Mouse (Mus musculus): Measurements from ENCODE around the gene 2310034G01Rik. TPM values are rescaled to one million over a fixed set of nuclear protein-coding genes. Genes with fewer than 3 reads are reported as not detected.

The 2310034G01Rik gene
- polyA plus RNA-seq, 1 experiment from 2014 or later, result 1.3 TPM

GRCm38 (mm10) chr19:46305432-46306267, 44.5 kb downstream of the 2310034G01Rik start:
- ATAC-seq, result peak; percentile 67
- Histone ChIP-seq H3K4me1 (replicated peaks; ENCODE audit: control insufficient read depth, insufficient read depth, low read length) (0 out of 2 replicates have a peak, but pooled peaks cover 7% of the 10 kb centered on the region), H3K9me3 (ENCODE audit: control insufficient read depth) (no peaks in the 10 kb centered on the region), H3K9ac (ENCODE audit: low read depth, low read length) (peak overlapping the region; percentile 54), H3K4me3 (ENCODE audit: low read depth, low read length) (peak overlapping the region; percentile 59), H3K4me2 (replicated peaks; ENCODE audit: low read depth) (peak overlapping the region; percentile 95), H3K27ac (ENCODE audit: low read depth, low read length) (peak overlapping the region; percentile 80), H3K27me3 (replicated peaks; ENCODE audit: control insufficient read depth, insufficient read depth, low read length) (no peaks in the 10 kb centered on the region), H3K36me3 (ENCODE audit: control insufficient read depth, insufficient read depth) (peaks cover 22% of the 10 kb centered on the region; the same call in 1 of the 2 replicates)
- peak; percentile 13; the same call in 1 of the 2 replicates for TF ChIP-seq CTCF (IDR thresholded peaks at IDR 0.05; ENCODE audit: low read depth)
- under 1% methylated on average over 40 of the region's 43 CpGs for WGBS

GRCm38 (mm10) chr19:46304908-46305333, 45.2 kb downstream of the 2310034G01Rik start:
- H3K4me3 ChIP-seq (ENCODE audit: low read depth, low read length), result peak overlapping the region; percentile 59
- WGBS, result under 1% methylated on average over 34 of the region's 34 CpGs
- no peaks in the 10 kb centered on the region for H3K27me3 ChIP-seq (replicated peaks; ENCODE audit: control insufficient read depth, insufficient read depth, low read length)
- peak overlapping the region; percentile 80 for H3K27ac ChIP-seq (ENCODE audit: low read depth, low read length)
- TF ChIP-seq CTCF (IDR thresholded peaks at IDR 0.05; ENCODE audit: low read depth), result no peak
- H3K36me3 ChIP-seq (ENCODE audit: control insufficient read depth, insufficient read depth), result peaks cover 15% of the 10 kb centered on the region; the same call in 1 of the 2 replicates
- H3K4me1 ChIP-seq (replicated peaks; ENCODE audit: control insufficient read depth, insufficient read depth, low read length), result 0 out of 2 replicates have a peak, but pooled peaks cover 7% of the 10 kb centered on the region
- peak; percentile 43 for ATAC-seq
- H3K9ac ChIP-seq (ENCODE audit: low read depth, low read length), result peak overlapping the region; percentile 54
- H3K9me3 ChIP-seq (ENCODE audit: control insufficient read depth), result no peaks in the 10 kb centered on the region
- peak overlapping the region; percentile 95 for H3K4me2 ChIP-seq (replicated peaks; ENCODE audit: low read depth)

- peak; percentile 89 for ATAC-seq
- peak within 1 kb of the TSS; percentile 80 for H3K27ac ChIP-seq (ENCODE audit: low read depth, low read length)
- H3K4me2 ChIP-seq (replicated peaks; ENCODE audit: low read depth), result peak within 1 kb of the TSS; percentile 95
- under 1% methylated on average over 39 of the region's 39 CpGs for WGBS
- H3K4me1 ChIP-seq (replicated peaks; ENCODE audit: control insufficient read depth, insufficient read depth, low read length), result 0 out of 2 replicates have a peak, but pooled peaks cover 7% of the 10 kb centered on the region
- H3K36me3 ChIP-seq (ENCODE audit: control insufficient read depth, insufficient read depth), result peaks cover 10% of the 10 kb centered on the region; the same call in 1 of the 2 replicates
- no peaks in the 10 kb centered on the region for H3K27me3 ChIP-seq (replicated peaks; ENCODE audit: control insufficient read depth, insufficient read depth, low read length)
- no peaks in the 10 kb centered on the region for H3K9me3 ChIP-seq (ENCODE audit: control insufficient read depth)
- peak; percentile 96 for TF ChIP-seq CTCF (IDR thresholded peaks at IDR 0.05; ENCODE audit: low read depth)
- H3K4me3 ChIP-seq (ENCODE audit: low read depth, low read length), result peak within 1 kb of the TSS; percentile 59
- peak within 1 kb of the TSS; percentile 54 for H3K9ac ChIP-seq (ENCODE audit: low read depth, low read length)
Measured at GRCm38 (mm10) chr19:46304216-46304841, 45.8 kb downstream of the 2310034G01Rik start, which contains the start of gene Nfkb2. Nfkb2 (plus strand) TSS chr19:46304320.

GRCm38 (mm10) chr19:46303251-46304215, 46.6 kb downstream of the 2310034G01Rik start:
- Histone ChIP-seq H3K27ac (ENCODE audit: low read depth, low read length) (peak overlapping the region; percentile 80), H3K27me3 (replicated peaks; ENCODE audit: control insufficient read depth, insufficient read depth, low read length) (no peaks in the 10 kb centered on the region), H3K9ac (ENCODE audit: low read depth, low read length) (no peak overlapping the region), H3K9me3 (ENCODE audit: control insufficient read depth) (no peaks in the 10 kb centered on the region), H3K4me1 (replicated peaks; ENCODE audit: control insufficient read depth, insufficient read depth, low read length) (no peaks in the 10 kb centered on the region), H3K4me2 (replicated peaks; ENCODE audit: low read depth) (peak overlapping the region; percentile 95), H3K36me3 (ENCODE audit: control insufficient read depth, insufficient read depth) (peaks cover 10% of the 10 kb centered on the region; the same call in 1 of the 2 replicates), H3K4me3 (ENCODE audit: low read depth, low read length) (peak overlapping the region; percentile 59)
- WGBS, result 50% methylated on average over 18 of the region's 18 CpGs
- TF ChIP-seq CTCF (IDR thresholded peaks at IDR 0.05; ENCODE audit: low read depth), result no peak
- no peak for ATAC-seq

- Histone ChIP-seq H3K36me3 (ENCODE audit: control insufficient read depth, insufficient read depth) (peaks cover 8% of the 10 kb centered on the region; the same call in 1 of the 2 replicates), H3K9ac (ENCODE audit: low read depth, low read length) (no peak overlapping the region), H3K4me1 (replicated peaks; ENCODE audit: control insufficient read depth, insufficient read depth, low read length) (no peaks in the 10 kb centered on the region), H3K9me3 (ENCODE audit: control insufficient read depth) (no peaks in the 10 kb centered on the region), H3K27ac (ENCODE audit: low read depth, low read length) (no peak overlapping the region), H3K4me2 (replicated peaks; ENCODE audit: low read depth) (no peak overlapping the region), H3K4me3 (ENCODE audit: low read depth, low read length) (no peak overlapping the region), H3K27me3 (replicated peaks; ENCODE audit: control insufficient read depth, insufficient read depth, low read length) (no peaks in the 10 kb centered on the region)
- 87% methylated on average over 4 of the region's 4 CpGs for WGBS
- no peak for TF ChIP-seq CTCF (IDR thresholded peaks at IDR 0.05; ENCODE audit: low read depth)
- ATAC-seq, result no peak
Measured at GRCm38 (mm10) chr19:46302551-46302950, 47.6 kb downstream of the 2310034G01Rik start.

All from intestine, postnatal 0 days (tissue).